Mouse (Mus musculus) c-Kit-positive CD71-negative TER-119-negative erythroid progenitor cells, embryonic 14.5 days (primary cell): ENCODE results near the gene Gm29866.
"Not testable (repeated sequence)": the region's sequence is repeated elsewhere in the genome, so short reads cannot be mapped to it uniquely, and the experiment has no call there.

ENCODE experiments used
- DNase-seq: peaks from one replicate; pipeline ENCODE4 v3.0.0-alpha.2; 2013; ENCODE audit warnings: low read depth

Gm29866 gene

GRCm38 (mm10) chrY:20993557-20993956, at the start of gene Gm29866:
Gene Gm29866, minus strand, starts transcription at chrY:20993657.
- not testable (repeated sequence) for DNase-seq
